Mouse (Mus musculus) myocyte (in vitro differentiated cells): ENCODE results near the gene Stradb.

Experiments
- MAX ChIP-seq: IDR thresholded peaks from one replicate; pipeline ENCODE4 v1.6.1; 2011; ENCODE audit warnings: low read depth, mild to moderate bottlenecking, control low read depth
- POLR2A ChIP-seq: IDR thresholded peaks from one replicate; pipeline ENCODE4 v1.6.1; 2011; ENCODE audit warnings: low read depth, mild to moderate bottlenecking, control low read depth, moderate library complexity; ENCODE audit not compliant: insufficient read length

DNA sequence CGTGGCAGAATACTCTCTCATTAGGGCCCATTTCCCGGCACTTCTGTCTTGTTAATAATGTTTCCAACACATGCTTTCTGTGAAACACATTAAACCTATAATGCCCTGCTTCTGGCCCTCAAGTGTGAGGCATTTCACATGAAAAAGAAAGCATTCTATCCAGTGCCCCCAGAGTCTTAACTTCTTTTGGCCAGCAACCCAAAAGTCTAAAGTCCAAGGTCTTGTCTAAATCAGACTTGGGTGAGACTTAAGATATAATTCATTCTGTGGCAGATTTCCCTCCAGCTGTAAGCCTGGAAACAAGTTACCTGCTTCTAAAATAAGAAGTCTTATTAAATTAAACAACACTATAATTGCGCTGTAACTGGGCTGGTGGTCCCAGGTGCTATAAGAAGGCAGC is 48.2 kb downstream of the Stradb start:
- TF ChIP-seq POLR2A = no peak
- TF ChIP-seq MAX = no peak
